Mouse (Mus musculus) urinary bladder, adult 18-20 months (tissue): Measurements from ENCODE around the gene Rassf3.

Experiments used
- DNase-seq, 2 experiments: peaks; one replicate each; pipeline ENCODE4 v3.0.0; 2022; ENCODE audit warnings: low spot score in 2 of 2, mixed read lengths in 2 of 2

The Rassf3 gene

GRCm38 (mm10) chr10:121429981-121430682, 46.0 kb downstream of the Rassf3 start:
- DNase-seq: no peak

- no peak for DNase-seq
Measured at GRCm38 (mm10) chr10:121429581-121429980, 46.6 kb downstream of the Rassf3 start.

- no peak for DNase-seq
Measured at GRCm38 (mm10) chr10:121429089-121429488, 47.1 kb downstream of the Rassf3 start.

GRCm38 (mm10) chr10:121428011-121428711, 48.0 kb downstream of the Rassf3 start:
- DNase-seq: no peak

- DNase-seq: no peak
Measured at GRCm38 (mm10) chr10:121427136-121427535, 49.0 kb downstream of the Rassf3 start.

GRCm38 (mm10) chr10:121426458-121427070, 49.6 kb downstream of the Rassf3 start:
- no peak for DNase-seq

- DNase-seq: no peak
Measured at GRCm38 (mm10) chr10:121425506-121426025, 50.6 kb downstream of the Rassf3 start.

GRCm38 (mm10) chr10:121425079-121425478, 51.1 kb downstream of the Rassf3 start:
- no peak for DNase-seq

- no peak for DNase-seq
Measured at GRCm38 (mm10) chr10:121424455-121424854, 51.7 kb downstream of the Rassf3 start.

GRCm38 (mm10) chr10:121423541-121424349, 52.4 kb downstream of the Rassf3 start:
- DNase-seq: no peak

- DNase-seq: no peak
Measured at GRCm38 (mm10) chr10:121422294-121422693, 53.9 kb downstream of the Rassf3 start.

- DNase-seq: no peak
Measured at GRCm38 (mm10) chr10:121421657-121422290, 54.4 kb downstream of the Rassf3 start.

GRCm38 (mm10) chr10:121421023-121421422, 55.1 kb downstream of the Rassf3 start:
- DNase-seq: no peak

GRCm38 (mm10) chr10:121419640-121420470, 56.3 kb downstream of the Rassf3 start:
- DNase-seq: peak; percentile 28 to 45

GRCm38 (mm10) chr10:121418835-121419234, 57.3 kb downstream of the Rassf3 start:
- no peak for DNase-seq

- no peak for DNase-seq
Measured at GRCm38 (mm10) chr10:121414127-121414526, 62.0 kb downstream of the Rassf3 start.

- DNase-seq: no peak
Measured at GRCm38 (mm10) chr10:121412824-121413223, 63.3 kb downstream of the Rassf3 start.

GRCm38 (mm10) chr10:121411721-121412455, 64.3 kb downstream of the Rassf3 start:
- DNase-seq: no peak

- DNase-seq: peak in 1 of 2 experiments; percentile 70
Measured at GRCm38 (mm10) chr10:121409717-121410116, 66.4 kb downstream of the Rassf3 start.

GRCm38 (mm10) chr10:121403946-121404345, 72.2 kb downstream of the Rassf3 start:
- DNase-seq: no peak
